Mouse (Mus musculus) layer of hippocampus, adult 9-10 months (tissue): ENCODE measurements around the gene Ntpcr.

ENCODE experiments used
- DNase-seq: peaks from one replicate; pipeline ENCODE4 v3.0.0; 2022; ENCODE audit warnings: low spot score

Ntpcr gene

GRCm38 (mm10) chr8:125776800-125777199 lies 47.0 kb downstream of the Ntpcr start:
- no peak for DNase-seq

- no peak for DNase-seq
These were observed 47.9 kb downstream of the Ntpcr start for GRCm38 (mm10) chr8:125777478-125778164.

GRCm38 (mm10) chr8:125778919-125779318 lies 49.2 kb downstream of the Ntpcr start:
- DNase-seq, result no peak

- DNase-seq, result no peak
These were observed 49.9 kb downstream of the Ntpcr start for GRCm38 (mm10) chr8:125779656-125780055.

- DNase-seq, result no peak
These were observed 52.4 kb downstream of the Ntpcr start for GRCm38 (mm10) chr8:125782161-125782560.

- DNase-seq, result no peak
These were observed 57.1 kb downstream of the Ntpcr start for GRCm38 (mm10) chr8:125786886-125787285.

- DNase-seq, result no peak
These were observed 63.2 kb downstream of the Ntpcr start for GRCm38 (mm10) chr8:125792816-125793455.

- no peak for DNase-seq
These were observed 65.6 kb downstream of the Ntpcr start for GRCm38 (mm10) chr8:125795341-125795740.

- no peak for DNase-seq
These were observed 67.2 kb downstream of the Ntpcr start for GRCm38 (mm10) chr8:125796970-125797369.
